Mouse (Mus musculus) thymus, postnatal 36 days (tissue): ENCODE data around the gene Capn10.

Experiments
- DNase-seq, 2 experiments: peaks; one replicate each; pipeline ENCODE4 v3.0.0; 2022; ENCODE audit warnings: mixed read lengths in 2 of 2

Gene Capn10

GRCm38 (mm10) chr1:92934182-92934827 is at the start of gene Capn10:
Capn10 (plus strand) TSS chr1:92934376.
- peak; percentile 88 to 90 for DNase-seq

GRCm38 (mm10) chr1:92888901-92889655 is 45.1 kb upstream of the Capn10 start:
- DNase-seq: no peak

GRCm38 (mm10) chr1:92892791-92893190 is 41.4 kb upstream of the Capn10 start:
- no peak for DNase-seq

- DNase-seq: no peak
These were observed 40.3 kb upstream of the Capn10 start for GRCm38 (mm10) chr1:92893896-92894295.

- DNase-seq: peak; percentile 68 to 71
These were observed 39.1 kb upstream of the Capn10 start for GRCm38 (mm10) chr1:92895089-92895488.

- DNase-seq: peak in 1 of 2 experiments; percentile 32
These were observed 31.4 kb upstream of the Capn10 start, which contains the start of gene Ankmy1 for GRCm38 (mm10) chr1:92902786-92903185. Ankmy1 (minus strand) TSS chr1:92902906.

GRCm38 (mm10) chr1:92903627-92904026 is 30.5 kb upstream of the Capn10 start:
- DNase-seq: no peak

GRCm38 (mm10) chr1:92905703-92906310 is 28.4 kb upstream of the Capn10 start:
- DNase-seq: no peak

GRCm38 (mm10) chr1:92906779-92907631 is 27.2 kb upstream of the Capn10 start, which contains the start of gene Dusp28:
Dusp28 (plus strand) TSS chr1:92906981.
- DNase-seq: peak; percentile 81 to 85

GRCm38 (mm10) chr1:92907632-92908360 is 26.4 kb upstream of the Capn10 start:
- DNase-seq: no peak

- peak in 1 of 2 experiments; percentile 10 for DNase-seq
These were observed 25.5 kb upstream of the Capn10 start for GRCm38 (mm10) chr1:92908664-92909063.

- peak; percentile 37 to 47 for DNase-seq
These were observed 25.1 kb upstream of the Capn10 start for GRCm38 (mm10) chr1:92909068-92909467.

- DNase-seq: peak; percentile 82 to 87
These were observed 23.8 kb upstream of the Capn10 start, which contains the start of gene Rnpepl1 for GRCm38 (mm10) chr1:92910239-92910885. Rnpepl1 (plus strand) TSS chr1:92910783.

- peak; percentile 59 to 64 for DNase-seq
These were observed 23.1 kb upstream of the Capn10 start for GRCm38 (mm10) chr1:92910925-92911720.

- DNase-seq: peak; percentile 19 to 27
These were observed 22.4 kb upstream of the Capn10 start for GRCm38 (mm10) chr1:92911721-92912138.

- DNase-seq: peak; percentile 44 to 59
These were observed 21.9 kb upstream of the Capn10 start for GRCm38 (mm10) chr1:92912286-92912685.

GRCm38 (mm10) chr1:92914239-92914638 is 19.9 kb upstream of the Capn10 start:
- no peak for DNase-seq

- no peak for DNase-seq
These were observed 19.2 kb upstream of the Capn10 start for GRCm38 (mm10) chr1:92914993-92915392.

GRCm38 (mm10) chr1:92916725-92917124 is 17.5 kb upstream of the Capn10 start:
- no peak for DNase-seq

- no peak for DNase-seq
These were observed 15.0 kb upstream of the Capn10 start for GRCm38 (mm10) chr1:92919151-92919550.
